Mouse (Mus musculus) heart, postnatal 0 days (tissue): ENCODE measurements at regions not wholly inside any gene's neighbourhood (a gene's known extent, or its start where the extent isn't known, plus 50 kb on each side); places are given as distances from the start of the nearest gene placed in this dataset.

Source experiments
- CTCF ChIP-seq: IDR thresholded peaks from 2 replicates; pipeline ENCODE4 v1.5.1; 2016; ENCODE audit warnings: antibody characterized with exemption, control low read depth, low read depth
- EP300 ChIP-seq: IDR thresholded peaks from 2 replicates; pipeline ENCODE4 v1.6.1; 2016; ENCODE audit warnings: antibody characterized with exemption, low read depth

GRCm38 (mm10) chr9:31541615-31542191, 77.4 kb upstream of the Tmem45b start:
- no peak for TF ChIP-seq CTCF
- TF ChIP-seq EP300: no peak
